Mouse (Mus musculus) heart, embryonic 11.5 days (tissue): ENCODE measurements around the gene Thsd7b. TPM values are rescaled to one million over a fixed set of nuclear protein-coding genes. Genes with fewer than 3 reads are reported as not detected.

ENCODE experiments used
- ATAC-seq: fragments of 200-750 bp; cut with Nextera tagmentation; replicated peaks from 2 replicates; pipeline ENCODE4 v1.8.0; 2017; ENCODE audit warnings: moderate library complexity; ENCODE audit not compliant: insufficient number of reproducible peaks, low FRiP score, low TSS enrichment
- H3K27ac ChIP-seq: fragments of 300-500 bp; sonication (generic); 2 replicates; pipeline ENCODE4 v1.5.1; 2014; ENCODE audit warnings: mild to moderate bottlenecking, low read depth, low read length
- H3K27me3 ChIP-seq: fragments of 300-500 bp; sonication (generic); 2 replicates; pipeline ENCODE4 v1.6.1; 2014; ENCODE audit warnings: mild to moderate bottlenecking, low read length, mixed read lengths; ENCODE audit not compliant: control insufficient read depth, insufficient read depth
- H3K36me3 ChIP-seq: fragments of 300-500 bp; sonication (generic); 2 replicates; pipeline ENCODE4 v1.6.1; 2014; ENCODE audit warnings: mild to moderate bottlenecking, low read length, moderate library complexity, mixed read lengths; ENCODE audit not compliant: control insufficient read depth, insufficient read depth
- H3K4me1 ChIP-seq: fragments of 300-500 bp; sonication (generic); 2 replicates; pipeline ENCODE4 v1.6.1; 2014; ENCODE audit warnings: low read length; ENCODE audit not compliant: control insufficient read depth, insufficient read depth
- H3K4me2 ChIP-seq: fragments of 300-500 bp; sonication (generic); 2 replicates; pipeline ENCODE4 v1.6.1; 2014; ENCODE audit warnings: mild to moderate bottlenecking, moderate library complexity
- H3K4me3 ChIP-seq: fragments of 300-500 bp; sonication (generic); 2 replicates; pipeline ENCODE4 v1.5.1; 2014; ENCODE audit warnings: low read depth, low read length
- H3K9ac ChIP-seq: fragments of 300-500 bp; sonication (generic); 2 replicates; pipeline ENCODE4 v1.6.1; 2014; ENCODE audit warnings: mild to moderate bottlenecking, low read depth, low read length, moderate library complexity
- H3K9me3 ChIP-seq: fragments of 300-500 bp; sonication (generic); replicated peaks from 2 replicates; pipeline ENCODE4 v1.6.1; 2016; ENCODE audit warnings: low read length; ENCODE audit not compliant: control insufficient read depth
- whole genome bisulfite sequencing: fragments of 180-500 bp; shearing (Covaris S2); extraction: QIAGEN DNeasy Blood & Tissue Kit; methylation state at CpG from one replicate; pipeline ENCODE4 v1.1.7; 2014; ENCODE audit not compliant: insufficient replicate concordance; 5-methylcytosine and 5-hydroxymethylcytosine counted together
- polyA plus RNA-seq: library from polyadenylated mRNA; unstranded; fragments of >200 nt; fragmentation: Nextera tagmentation; extraction: Ambion mirVana; gene quantifications from 2 replicates; pipeline ENCODE4 v1.2.1, GENCODE M21; 2014

Gene Thsd7b
- polyA plus RNA-seq, 1 experiment from 2014 or later = 1.8 TPM

- H3K27me3 ChIP-seq = no peaks in the 10 kb centered on the region
Observed at GRCm38 (mm10) chr1:129484266-129485031, 211.3 kb downstream of the Thsd7b start.

GRCm38 (mm10) chr1:129491136-129491535, 218.0 kb downstream of the Thsd7b start:
- 82% methylated on average over 3 of the region's 3 CpGs for WGBS
- H3K9ac ChIP-seq = no peak overlapping the region
- no peaks in the 10 kb centered on the region for H3K9me3 ChIP-seq
- H3K27me3 ChIP-seq = no peaks in the 10 kb centered on the region
- ATAC-seq = no peak
- no peaks in the 10 kb centered on the region for H3K4me1 ChIP-seq
- H3K36me3 ChIP-seq = no peaks in the 10 kb centered on the region
- no peak overlapping the region for H3K4me3 ChIP-seq
- no peak overlapping the region for H3K4me2 ChIP-seq
- H3K27ac ChIP-seq = no peak overlapping the region

More at GRCm38 (mm10) chr1:129484266-129485031, 211.3 kb downstream of the Thsd7b start:
- Histone ChIP-seq H3K9me3 (no peaks in the 10 kb centered on the region), H3K27ac (no peak overlapping the region), H3K4me3 (no peak overlapping the region), H3K4me2 (no peak overlapping the region), H3K9ac (no peak overlapping the region), H3K36me3 (no peaks in the 10 kb centered on the region), H3K4me1 (no peaks in the 10 kb centered on the region; the same call in 1 of the 2 replicates)
- WGBS = 68% methylated on average over 5 of the region's 5 CpGs
- ATAC-seq = no peak

DNA sequence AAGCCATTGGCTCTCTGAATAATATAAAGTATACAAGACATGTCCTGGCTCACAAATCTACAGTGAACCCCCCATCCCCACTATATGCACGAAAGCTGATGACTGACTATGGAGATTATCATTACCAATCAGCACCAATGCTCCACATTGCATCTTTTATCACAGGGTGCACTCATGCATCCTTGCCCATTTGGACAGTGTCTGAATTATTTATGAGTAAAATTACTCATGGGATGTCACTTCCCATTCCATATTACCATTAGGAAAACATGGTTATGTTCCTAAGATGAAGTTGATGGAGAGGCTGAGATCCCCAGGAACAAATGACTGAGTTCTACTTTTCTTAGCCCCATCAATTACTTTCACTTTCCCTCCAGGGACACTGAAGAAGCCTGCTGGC, 220.8 kb downstream of the Thsd7b start:
- no peak overlapping the region for H3K4me3 ChIP-seq
- WGBS = 85% methylated on average over 1 of the region's 1 CpGs
- ATAC-seq = no peak

DNA sequence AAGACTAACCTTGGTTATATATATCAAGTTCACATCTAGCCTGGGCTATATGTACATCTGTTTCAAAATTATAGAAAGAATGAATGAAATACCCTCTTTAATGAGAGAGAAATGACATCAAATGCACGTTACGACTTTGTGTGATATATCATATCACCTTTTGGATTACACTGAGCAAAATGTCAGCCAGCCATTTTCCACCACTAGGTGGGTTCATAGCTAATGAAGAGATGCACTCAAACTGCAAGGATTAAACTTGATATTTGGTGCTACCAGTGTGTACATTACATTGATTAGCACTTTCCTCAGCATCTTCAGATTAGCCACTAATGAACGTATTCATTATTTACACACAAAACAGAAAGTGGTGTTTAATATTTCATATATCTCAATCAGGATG, 228.6 kb downstream of the Thsd7b start:
- H3K9ac ChIP-seq = no peak overlapping the region
- H3K27me3 ChIP-seq = no peaks in the 10 kb centered on the region
- no peaks in the 10 kb centered on the region for H3K36me3 ChIP-seq
- H3K4me3 ChIP-seq = no peak overlapping the region
- H3K4me2 ChIP-seq = no peak overlapping the region
- 76% methylated on average over 3 of the region's 3 CpGs for WGBS
- ATAC-seq = no peak
- no peaks in the 10 kb centered on the region for H3K9me3 ChIP-seq
- no peaks in the 10 kb centered on the region for H3K4me1 ChIP-seq
- H3K27ac ChIP-seq = no peak overlapping the region

More for the DNA sequence above, 220.8 kb downstream of the Thsd7b start:
- Histone ChIP-seq H3K27me3 (no peaks in the 10 kb centered on the region), H3K9ac (no peak overlapping the region), H3K9me3 (no peaks in the 10 kb centered on the region), H3K4me2 (no peak overlapping the region), H3K27ac (no peak overlapping the region), H3K4me1 (no peaks in the 10 kb centered on the region), H3K36me3 (no peaks in the 10 kb centered on the region)

DNA sequence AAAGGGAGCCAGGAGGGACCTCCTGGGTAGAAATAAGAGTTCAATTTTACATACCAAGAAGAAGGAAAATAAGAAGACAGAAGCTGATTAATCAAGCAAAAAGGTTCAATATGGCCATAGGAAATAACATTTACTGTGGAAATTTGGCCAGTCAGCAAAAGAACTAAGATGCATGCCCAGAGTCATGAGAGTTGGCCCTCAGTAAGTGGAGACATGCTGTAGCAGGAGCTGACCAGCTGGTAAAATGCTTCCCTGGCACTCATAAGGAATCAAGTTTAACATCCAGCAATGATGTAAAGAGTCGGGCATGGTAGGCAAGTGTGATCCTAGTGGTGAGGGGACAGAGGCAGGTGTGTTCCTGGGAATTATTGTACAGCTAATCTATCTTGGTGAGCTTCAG, 243.3 kb downstream of the Thsd7b start:
- WGBS = 68% methylated on average over 1 of the region's 1 CpGs
- H3K27ac ChIP-seq = no peak overlapping the region
- no peaks in the 10 kb centered on the region for H3K36me3 ChIP-seq
- H3K9ac ChIP-seq = no peak overlapping the region
- H3K27me3 ChIP-seq = no peaks in the 10 kb centered on the region
- H3K4me3 ChIP-seq = no peak overlapping the region
- H3K4me2 ChIP-seq = no peak overlapping the region
- no peaks in the 10 kb centered on the region for H3K4me1 ChIP-seq
- ATAC-seq = no peak
- H3K9me3 ChIP-seq = no peaks in the 10 kb centered on the region

DNA sequence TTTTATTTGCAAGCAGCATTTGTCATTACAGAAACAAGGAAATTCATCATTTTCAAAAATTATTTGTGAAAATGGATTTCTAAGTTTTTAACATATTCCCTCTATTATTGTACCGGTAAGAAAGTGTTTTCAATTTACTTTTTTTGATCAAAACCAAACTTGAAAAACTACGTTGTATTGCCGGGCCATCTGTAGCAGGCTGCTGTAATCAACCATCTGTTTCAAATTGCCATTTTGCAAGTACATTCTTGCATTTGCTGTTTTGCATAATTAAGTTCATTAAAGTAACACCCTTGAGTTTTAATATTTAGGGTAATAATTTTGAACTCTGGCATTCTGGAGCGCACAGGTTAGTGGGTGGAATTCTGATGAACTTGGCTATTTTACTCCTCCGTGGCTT, 246.6 kb downstream of the Thsd7b start:
- Histone ChIP-seq H3K9me3 (no peaks in the 10 kb centered on the region), H3K27ac (no peak overlapping the region), H3K36me3 (no peaks in the 10 kb centered on the region), H3K4me3 (no peak overlapping the region), H3K27me3 (no peaks in the 10 kb centered on the region), H3K4me2 (no peak overlapping the region), H3K4me1 (no peaks in the 10 kb centered on the region), H3K9ac (no peak overlapping the region)
- WGBS = 83% methylated on average over 5 of the region's 5 CpGs
- ATAC-seq = no peak

DNA sequence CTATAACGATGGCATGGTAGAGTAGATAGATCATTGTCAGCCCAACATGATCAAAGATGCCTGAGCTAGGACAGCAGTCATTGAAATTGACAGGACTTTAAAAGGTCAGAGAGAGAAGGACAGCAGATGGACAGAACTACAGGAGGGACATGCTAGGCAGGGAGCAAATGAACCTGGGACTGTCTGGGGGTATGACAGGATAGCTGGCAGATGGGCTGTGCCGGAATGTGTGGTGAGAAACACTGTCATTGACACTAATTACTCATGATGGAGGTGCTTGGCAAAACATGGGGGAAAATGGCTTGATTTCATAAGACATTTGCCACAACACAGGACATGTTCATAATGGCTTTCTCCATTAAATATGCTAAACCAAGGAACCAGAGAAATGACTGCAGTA, 253.9 kb downstream of the Thsd7b start:
- Histone ChIP-seq H3K9ac (no peak overlapping the region), H3K27ac (no peak overlapping the region), H3K4me3 (no peak overlapping the region), H3K36me3 (no peaks in the 10 kb centered on the region), H3K4me1 (no peaks in the 10 kb centered on the region), H3K27me3 (no peaks in the 10 kb centered on the region), H3K4me2 (no peak overlapping the region), H3K9me3 (no peaks in the 10 kb centered on the region)
- no peak for ATAC-seq
- WGBS = 78% methylated on average over 2 of the region's 2 CpGs

GRCm38 (mm10) chr1:129532206-129532605, 259.1 kb downstream of the Thsd7b start:
- 87% methylated on average over 3 of the region's 3 CpGs for WGBS
- no peak for ATAC-seq
- no peaks in the 10 kb centered on the region for H3K27me3 ChIP-seq
- H3K9me3 ChIP-seq = no peaks in the 10 kb centered on the region
- no peaks in the 10 kb centered on the region for H3K36me3 ChIP-seq
- H3K4me2 ChIP-seq = no peak overlapping the region
- no peak overlapping the region for H3K4me3 ChIP-seq
- H3K27ac ChIP-seq = no peak overlapping the region
- H3K9ac ChIP-seq = no peak overlapping the region
- H3K4me1 ChIP-seq = no peaks in the 10 kb centered on the region

GRCm38 (mm10) chr1:129538508-129538907, 265.4 kb downstream of the Thsd7b start:
- H3K27me3 ChIP-seq = no peaks in the 10 kb centered on the region
- peaks cover 11% of the 10 kb centered on the region; the same call in 1 of the 2 replicates for H3K4me1 ChIP-seq
- WGBS = 76% methylated on average over 2 of the region's 2 CpGs
- H3K4me2 ChIP-seq = no peak overlapping the region
- no peak overlapping the region for H3K9ac ChIP-seq
- no peak overlapping the region for H3K27ac ChIP-seq
- no peak for ATAC-seq
- no peaks in the 10 kb centered on the region for H3K9me3 ChIP-seq
- H3K36me3 ChIP-seq = no peaks in the 10 kb centered on the region
- no peak overlapping the region for H3K4me3 ChIP-seq
